ENCODE assay signal across 14 mouse cellular contexts in the genomic region with DNA sequence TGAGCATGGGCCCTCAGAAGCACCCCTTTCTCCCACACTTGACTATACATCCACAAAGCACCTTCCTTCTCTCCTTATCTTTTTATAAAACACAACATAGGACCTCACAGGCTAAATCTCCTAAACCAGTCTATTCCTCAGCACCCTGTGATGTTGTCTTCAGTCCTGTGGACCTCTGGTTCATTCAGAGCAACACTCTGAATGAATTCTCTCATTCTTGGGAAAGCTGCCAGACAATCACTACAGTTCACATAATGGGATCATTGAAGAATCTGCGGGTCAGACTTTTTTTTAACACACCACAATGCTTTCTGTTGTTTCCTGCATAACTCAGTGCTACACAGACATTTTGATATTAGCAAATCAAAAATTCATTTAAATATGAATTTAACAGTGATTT.
A peak's percentile ranks its signal among the peaks of the same experiment; 100 is the strongest.
DNase-seq lines count a peak whose midpoint lies in the region; ATAC-seq and TF ChIP-seq lines count a peak whose summit lies in the region.
"Had no signal": no experiment of that assay in that cellular context is flagged by ENCODE, and none has a peak within 500 bp of the region (broad histone marks: within the 10 kb centered on the region; RNA-seq: fewer than 3 reads in every experiment).

No protein-coding gene starts in this region.

- H3K9me3 ChIP-seq in embryonic facial prominence, embryonic 14.5 days (ENCODE audit: control insufficient read depth, low read length), result no peaks in the 10 kb centered on the region
- no peaks in the 10 kb centered on the region for H3K9me3 ChIP-seq in embryonic facial prominence, embryonic 10.5 days
- no peaks in the 10 kb centered on the region for H3K9me3 ChIP-seq in forebrain, postnatal 0 days (ENCODE audit: low read length)
- H3K9me3 ChIP-seq: hindbrain, embryonic 15.5 days had no signal

- no peak for TF ChIP-seq CTCF in forebrain, postnatal 0 days (IDR thresholded peaks at IDR 0.05; ENCODE audit: low read depth)

- DNase-seq in embryonic facial prominence, embryonic 14.5 days (ENCODE audit: low spot score), result peak; percentile 65
- DNase-seq in embryonic facial prominence, embryonic 10.5 days (ENCODE audit: low spot score), result no peak
- peak; percentile 1 to 5 for DNase-seq in left cerebral cortex, adult 9 months (ENCODE audit: low spot score in 2 of 2)
- no peak for DNase-seq in left cerebral cortex, adult 18-20 months (ENCODE audit: low spot score in 2 of 2)
- DNase-seq in brain, adult 2 months (ENCODE audit: low read depth, low spot score), result peak; percentile 81
- peak; percentile 6 for DNase-seq in forebrain, postnatal 0 days
- no peak for DNase-seq in heart, adult 8-10 months (ENCODE audit: low spot score)
- DNase-seq: kidney, adult 2 months; kidney, postnatal 36 days; lung, adult 2 months; right cerebral cortex, postnatal 25 days had no signal

- H3K4me3 ChIP-seq in embryonic facial prominence, embryonic 14.5 days (ENCODE audit: low read depth, low read length), result no peak overlapping the region
- no peak overlapping the region for H3K4me3 ChIP-seq in embryonic facial prominence, embryonic 10.5 days
- H3K4me3 ChIP-seq in forebrain, postnatal 0 days (ENCODE audit: low read depth, low read length), result no peak overlapping the region
- H3K4me3 ChIP-seq: hindbrain, embryonic 15.5 days had no signal

- no peak overlapping the region for H3K9ac ChIP-seq in embryonic facial prominence, embryonic 14.5 days (ENCODE audit: low read depth, low read length)
- H3K9ac ChIP-seq in forebrain, postnatal 0 days, result no peak overlapping the region
- H3K9ac ChIP-seq: hindbrain, embryonic 15.5 days had no signal

- H3K36me3 ChIP-seq in embryonic facial prominence, embryonic 14.5 days (ENCODE audit: control insufficient read depth, insufficient read depth, low read length), result no peaks in the 10 kb centered on the region
- H3K36me3 ChIP-seq in embryonic facial prominence, embryonic 10.5 days (replicated peaks), result no peaks in the 10 kb centered on the region
- no peaks in the 10 kb centered on the region for H3K36me3 ChIP-seq in forebrain, postnatal 0 days (ENCODE audit: insufficient read depth)
- H3K36me3 ChIP-seq: hindbrain, embryonic 15.5 days had no signal

- H3K27ac ChIP-seq in embryonic facial prominence, embryonic 14.5 days (replicated peaks; ENCODE audit: low read depth, low read length), result no peak overlapping the region
- H3K27ac ChIP-seq in embryonic facial prominence, embryonic 10.5 days (replicated peaks), result no peak overlapping the region
- H3K27ac ChIP-seq in forebrain, postnatal 0 days (ENCODE audit: low read depth, low read length), result no peak overlapping the region
- H3K27ac ChIP-seq: hindbrain, embryonic 15.5 days had no signal

- 29% methylated on average over 1 of the region's 1 CpGs for WGBS in embryonic facial prominence, embryonic 14.5 days
- WGBS in embryonic facial prominence, embryonic 10.5 days, result 41% methylated on average over 1 of the region's 1 CpGs
- WGBS in forebrain, postnatal 0 days, result 18% methylated on average over 1 of the region's 1 CpGs

- H3K27me3 ChIP-seq in embryonic facial prominence, embryonic 14.5 days (replicated peaks; ENCODE audit: control insufficient read depth, insufficient read depth, low read length), result no peaks in the 10 kb centered on the region
- H3K27me3 ChIP-seq in embryonic facial prominence, embryonic 10.5 days (replicated peaks; ENCODE audit: low read depth, poor library complexity, severe bottlenecking), result no peaks in the 10 kb centered on the region
- no peaks in the 10 kb centered on the region for H3K27me3 ChIP-seq in forebrain, postnatal 0 days (ENCODE audit: insufficient read depth, low read length)
- H3K27me3 ChIP-seq: hindbrain, embryonic 15.5 days; Patski had no signal

- no peak for ATAC-seq in embryonic facial prominence, embryonic 14.5 days (ENCODE audit: low read depth)
- ATAC-seq in forebrain, postnatal 0 days, result no peak
- no peak for ATAC-seq in granulocyte monocyte progenitor cell, adult 5-6 weeks (replicated peaks; ENCODE audit: poor library complexity, severe bottlenecking)
- ATAC-seq: Patski had no signal

- H3K4me2 ChIP-seq in embryonic facial prominence, embryonic 14.5 days (ENCODE audit: low read depth, low read length), result no peak overlapping the region
- no peak overlapping the region for H3K4me2 ChIP-seq in forebrain, postnatal 0 days (ENCODE audit: low read depth)
- H3K4me2 ChIP-seq: hindbrain, embryonic 15.5 days had no signal

- no peaks in the 10 kb centered on the region for H3K4me1 ChIP-seq in embryonic facial prominence, embryonic 14.5 days (ENCODE audit: control insufficient read depth, insufficient read depth, low read length)
- no peaks in the 10 kb centered on the region for H3K4me1 ChIP-seq in embryonic facial prominence, embryonic 10.5 days
- H3K4me1 ChIP-seq in forebrain, postnatal 0 days (ENCODE audit: insufficient read depth), result no peaks in the 10 kb centered on the region
- H3K4me1 ChIP-seq: hindbrain, embryonic 15.5 days had no signal

Comparison
In these comparisons a context has a peak if more than half of its experiments do, and no peak if none do; other contexts are left out.
1. DNase-seq: peak in embryonic facial prominence, embryonic 14.5 days (single experiment), left cerebral cortex, adult 9 months (2 of 2), brain, adult 2 months (single experiment) and forebrain, postnatal 0 days (single experiment); none in embryonic facial prominence, embryonic 10.5 days (single experiment), left cerebral cortex, adult 18-20 months (0 of 2) and heart, adult 8-10 months (single experiment).